Mouse (Mus musculus) kidney, embryonic 14.5 days (tissue): ENCODE data around the gene Ndufa7. TPM values are rescaled to one million over a fixed set of nuclear protein-coding genes. Genes with fewer than 3 reads are reported as not detected.
"Not testable (repeated sequence)": the region's sequence is repeated elsewhere in the genome, so short reads cannot be mapped to it uniquely, and the experiment has no call there.

Experiments
- ATAC-seq: fragments of 200-750 bp; cut with Nextera tagmentation; 2 replicates; pipeline ENCODE4 v1.8.0; 2017; ENCODE audit warnings: moderate number of reproducible peaks, mild to moderate bottlenecking, moderate TSS enrichment, moderate library complexity; ENCODE audit not compliant: low FRiP score, low TSS enrichment
- H3K27ac ChIP-seq: fragments of 300-500 bp; sonication (generic); 2 replicates; pipeline ENCODE4 v1.5.1; 2014; ENCODE audit warnings: low read depth, mild to moderate bottlenecking, low read length, moderate library complexity, mixed read lengths
- H3K27me3 ChIP-seq: fragments of 300-500 bp; sonication (generic); 2 replicates; pipeline ENCODE4 v1.6.1; 2014; ENCODE audit warnings: mild to moderate bottlenecking, low read length; ENCODE audit not compliant: control insufficient read depth, insufficient read depth
- H3K36me3 ChIP-seq: fragments of 300-500 bp; sonication (generic); 2 replicates; pipeline ENCODE4 v1.6.1; 2014; ENCODE audit warnings: low read length, mixed read lengths; ENCODE audit not compliant: control insufficient read depth, insufficient read depth
- H3K4me1 ChIP-seq: fragments of 300-500 bp; sonication (generic); 2 replicates; pipeline ENCODE4 v1.6.1; 2014; ENCODE audit warnings: low read length, mixed read lengths; ENCODE audit not compliant: control insufficient read depth, insufficient read depth
- H3K4me2 ChIP-seq: fragments of 300-500 bp; sonication (generic); replicated peaks from 2 replicates; pipeline ENCODE4 v1.6.1; 2014; ENCODE audit warnings: low read depth, mild to moderate bottlenecking, low read length
- H3K4me3 ChIP-seq: fragments of 300-500 bp; sonication (generic); 2 replicates; pipeline ENCODE4 v1.5.1; 2014; ENCODE audit warnings: mild to moderate bottlenecking, low read length
- H3K9ac ChIP-seq: fragments of 300-500 bp; sonication (generic); 2 replicates; pipeline ENCODE4 v1.6.1; 2014; ENCODE audit warnings: low read depth, mild to moderate bottlenecking, low read length, moderate library complexity
- H3K9me3 ChIP-seq: fragments of 300-500 bp; sonication (generic); 2 replicates; pipeline ENCODE4 v1.6.1; 2016; ENCODE audit warnings: low read length; ENCODE audit not compliant: control insufficient read depth
- WGBS: fragments of 180-500 bp; shearing (Covaris S2); extraction: QIAGEN DNeasy Blood & Tissue Kit; methylation state at CpG from one replicate; pipeline ENCODE4 v1.1.7; 2014; 5-methylcytosine and 5-hydroxymethylcytosine counted together
- polyA plus RNA-seq: library from polyadenylated mRNA; unstranded; fragments of >200 nt; fragmentation: Nextera tagmentation; extraction: Ambion mirVana; gene quantifications from 2 replicates; pipeline ENCODE4 v1.2.1, GENCODE M21; 2014

Ndufa7 gene
- polyA plus RNA-seq, 1 experiment from 2014 or later: 504 TPM

- Histone ChIP-seq H3K4me2 (peak within 1 kb of the TSS; percentile 70), H3K36me3 (peaks cover 12% of the 10 kb centered on the region), H3K4me3 (peak within 1 kb of the TSS; percentile 84), H3K4me1 (peaks cover 8% of the 10 kb centered on the region; the same call in 1 of the 2 replicates), H3K9me3 (no peaks in the 10 kb centered on the region), H3K9ac (peak within 1 kb of the TSS; percentile 73), H3K27me3 (no peaks in the 10 kb centered on the region), H3K27ac (peak within 1 kb of the TSS; percentile 32; the same call in 1 of the 2 replicates)
- under 1% methylated on average over 44 of the region's 45 CpGs for WGBS
- ATAC-seq: peak; percentile 94
Measured at GRCm38 (mm10) chr17:33842966-33843795, 18.8 kb downstream of the Ndufa7 start, which contains the start of gene Cd320. Gene Cd320, plus strand, starts transcription at chr17:33843091.

- no peaks in the 10 kb centered on the region for H3K27me3 ChIP-seq
- no peak for ATAC-seq
- peaks cover 8% of the 10 kb centered on the region; the same call in 1 of the 2 replicates for H3K4me1 ChIP-seq
- H3K9me3 ChIP-seq: no peaks in the 10 kb centered on the region
- H3K4me3 ChIP-seq: peak overlapping the region; percentile 84; the same call in 1 of the 2 replicates
- H3K9ac ChIP-seq: no peak overlapping the region; the same call in 1 of the 2 replicates
- H3K4me2 ChIP-seq: peak overlapping the region; percentile 70
- peaks cover 13% of the 10 kb centered on the region for H3K36me3 ChIP-seq
- WGBS: 56% methylated on average over 1 of the region's 1 CpGs
- H3K27ac ChIP-seq: no peak overlapping the region
Measured at GRCm38 (mm10) chr17:33844196-33844595, 19.8 kb downstream of the Ndufa7 start.

GRCm38 (mm10) chr17:33848139-33848538 lies 23.8 kb downstream of the Ndufa7 start:
- Histone ChIP-seq H3K9me3 (no peaks in the 10 kb centered on the region), H3K36me3 (peaks cover 18% of the 10 kb centered on the region), H3K27me3 (no peaks in the 10 kb centered on the region), H3K9ac (no peak overlapping the region), H3K4me3 (no peak overlapping the region), H3K4me2 (no peak overlapping the region), H3K4me1 (peaks cover 8% of the 10 kb centered on the region; the same call in 1 of the 2 replicates), H3K27ac (no peak overlapping the region)
- 69% methylated on average over 8 of the region's 8 CpGs for WGBS
- ATAC-seq: no peak

- WGBS: 64% methylated on average over 1 of the region's 1 CpGs
- no peak overlapping the region for H3K9ac ChIP-seq
- ATAC-seq: no peak
Measured at GRCm38 (mm10) chr17:33851331-33851730, 27.0 kb downstream of the Ndufa7 start.

GRCm38 (mm10) chr17:33857816-33858215 lies 33.4 kb downstream of the Ndufa7 start:
- 82% methylated on average over 4 of the region's 4 CpGs for WGBS

More at GRCm38 (mm10) chr17:33851331-33851730, 27.0 kb downstream of the Ndufa7 start:
- Histone ChIP-seq H3K4me2 (no peak overlapping the region), H3K4me3 (no peak overlapping the region), H3K36me3 (peaks cover 18% of the 10 kb centered on the region), H3K27me3 (no peaks in the 10 kb centered on the region), H3K27ac (no peak overlapping the region), H3K4me1 (no peaks in the 10 kb centered on the region), H3K9me3 (no peaks in the 10 kb centered on the region; the same call in 1 of the 2 replicates)

GRCm38 (mm10) chr17:33865330-33866030 lies 41.1 kb downstream of the Ndufa7 start:
- H3K4me1 ChIP-seq: no peaks in the 10 kb centered on the region
- no peaks in the 10 kb centered on the region for H3K27me3 ChIP-seq
- no peak for ATAC-seq
- no peak overlapping the region for H3K4me2 ChIP-seq
- no peak overlapping the region for H3K9ac ChIP-seq
- H3K4me3 ChIP-seq: no peak overlapping the region
- no peak overlapping the region for H3K27ac ChIP-seq
- H3K36me3 ChIP-seq: no peaks in the 10 kb centered on the region
- no peaks in the 10 kb centered on the region for H3K9me3 ChIP-seq
- WGBS: 47% methylated on average over 9 of the region's 9 CpGs

More at GRCm38 (mm10) chr17:33857816-33858215, 33.4 kb downstream of the Ndufa7 start:
- Histone ChIP-seq H3K27me3 (no peaks in the 10 kb centered on the region), H3K4me1 (no peaks in the 10 kb centered on the region), H3K9me3 (no peaks in the 10 kb centered on the region; the same call in 1 of the 2 replicates), H3K4me3 (no peak overlapping the region), H3K27ac (no peak overlapping the region), H3K36me3 (no peaks in the 10 kb centered on the region), H3K9ac (no peak overlapping the region), H3K4me2 (no peak overlapping the region)
- no peak for ATAC-seq

GRCm38 (mm10) chr17:33873537-33873936 lies 49.2 kb downstream of the Ndufa7 start, which contains the start of gene Gm7029:
Gene Gm7029, plus strand, starts transcription at chr17:33873837.
- H3K4me2 ChIP-seq, H3K4me3 ChIP-seq, H3K9me3 ChIP-seq, H3K27me3 ChIP-seq, H3K4me1 ChIP-seq, H3K27ac ChIP-seq, H3K9ac ChIP-seq, ATAC-seq: not testable (repeated sequence)
- peaks cover 20% of the 10 kb centered on the region for H3K36me3 ChIP-seq
- 96% methylated on average over 3 of the region's 12 CpGs for WGBS

GRCm38 (mm10) chr17:33874411-33874810 lies 50.0 kb downstream of the Ndufa7 start:
- Histone ChIP-seq H3K27me3 (no peaks in the 10 kb centered on the region), H3K9me3 (no peaks in the 10 kb centered on the region)
- WGBS: 83% methylated on average over 11 of the region's 11 CpGs

More at GRCm38 (mm10) chr17:33874411-33874810, 50.0 kb downstream of the Ndufa7 start:
- H3K27ac ChIP-seq: no peak overlapping the region
- no peak overlapping the region for H3K4me3 ChIP-seq
- H3K9ac ChIP-seq: no peak overlapping the region
- peaks cover 21% of the 10 kb centered on the region for H3K36me3 ChIP-seq
- H3K4me2 ChIP-seq: no peak overlapping the region
- H3K4me1 ChIP-seq: no peaks in the 10 kb centered on the region
- ATAC-seq: no peak
